Mouse (Mus musculus): ENCODE data around the gene Rnase9. TPM values are rescaled to one million over a fixed set of nuclear protein-coding genes. Genes with fewer than 3 reads are reported as not detected.

Rnase9 gene
- polyA plus RNA-seq, 2 experiments, result not detected

DNA sequence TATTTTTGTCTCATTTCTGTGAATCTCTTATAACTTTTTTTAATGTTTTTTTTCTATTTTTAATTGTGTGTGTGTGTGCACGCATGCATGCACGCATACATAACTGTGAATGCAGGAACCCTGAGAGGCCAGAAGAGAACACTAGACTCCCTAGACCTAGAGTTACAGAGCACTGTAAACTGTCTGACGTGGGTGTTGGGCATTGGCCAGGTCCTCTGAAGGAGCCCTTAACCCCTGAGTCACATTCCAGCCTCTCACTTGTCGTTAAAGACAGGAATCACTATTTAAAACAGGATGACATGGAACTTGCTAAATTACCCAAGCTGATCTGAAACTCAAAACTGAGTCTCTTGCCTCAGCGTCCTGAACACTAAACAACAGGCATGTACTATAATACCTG lies 10.3 kb upstream of the Rnase9 start:
- no peak overlapping the region for H3K4me3 ChIP-seq (ENCODE audit: insufficient read depth in 1 of 2, low read depth in 2 of 2, low read length in 2 of 2)
- TF ChIP-seq CTCF (IDR thresholded peaks at IDR 0.05; ENCODE audit: low read depth), result no peak
- no peak for TF ChIP-seq EP300 (IDR thresholded peaks at IDR 0.05; ENCODE audit: low read depth)
- 58% methylated on average over 5 of the region's 5 CpGs for WGBS (ENCODE audit: insufficient replicate concordance)
- H3K27ac ChIP-seq, result no peak overlapping the region
- H3K27me3 ChIP-seq (ENCODE audit: control insufficient read depth, insufficient read depth, low read length), result no peaks in the 10 kb centered on the region
- ATAC-seq (ENCODE audit: insufficient read depth) (no peak), DNase-seq (ENCODE audit: low read depth in 3 of 3, low spot score in 3 of 3) (no peak)
- peaks cover 0 to 5% of the 10 kb centered on the region in 2 experiments; a peak in 2 of 4 replicates for H3K4me1 ChIP-seq (replicated peaks; ENCODE audit: control insufficient read depth in 2 of 2, insufficient read depth in 2 of 2, low read length in 1 of 2)
- H3K9ac ChIP-seq (replicated peaks), result no peak overlapping the region
- no peak overlapping the region for H3K4me2 ChIP-seq (ENCODE audit: low read depth)
- no peaks in the 10 kb centered on the region for H3K9me3 ChIP-seq (ENCODE audit: control insufficient read depth, low read length)
- H3K36me3 ChIP-seq (replicated peaks; ENCODE audit: control insufficient read depth, insufficient read depth, low read depth), result no peaks in the 10 kb centered on the region

DNA sequence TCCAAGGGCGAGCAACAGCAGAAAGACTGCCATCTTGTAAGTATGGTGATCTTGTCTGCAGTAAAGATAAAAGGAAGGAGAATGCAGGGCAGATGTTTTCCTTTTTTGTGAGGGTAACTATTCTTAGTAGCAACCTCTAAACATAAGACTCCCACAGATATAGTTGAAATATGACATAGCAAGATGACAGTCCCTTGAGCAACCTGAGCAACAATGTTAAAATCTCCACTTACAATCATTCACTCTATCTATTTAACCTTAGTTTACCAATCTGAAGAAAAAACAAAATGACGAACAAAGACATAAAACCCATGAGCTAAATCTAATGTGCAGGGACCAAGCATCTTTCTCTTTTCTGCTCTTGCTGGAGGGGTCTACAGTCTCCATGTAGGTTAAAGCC lies 8.4 kb upstream of the Rnase9 start, which contains the start of gene Rnase11:
Rnase11 (minus strand) TSS at position 101 of the 400 bp plus-strand sequence.
- Histone ChIP-seq H3K9me3 (ENCODE audit: control insufficient read depth, low read length) (no peaks in the 10 kb centered on the region), H3K36me3 (replicated peaks; ENCODE audit: control insufficient read depth, insufficient read depth, low read depth) (no peaks in the 10 kb centered on the region), H3K27ac (no peak within 1 kb of the TSS), H3K4me3 (ENCODE audit: insufficient read depth in 1 of 2, low read depth in 2 of 2, low read length in 2 of 2) (no peak within 1 kb of the TSS), H3K9ac (replicated peaks) (no peak within 1 kb of the TSS), H3K4me2 (ENCODE audit: low read depth) (no peak within 1 kb of the TSS), H3K27me3 (ENCODE audit: control insufficient read depth, insufficient read depth, low read length) (no peaks in the 10 kb centered on the region), H3K4me1 (replicated peaks; ENCODE audit: control insufficient read depth in 2 of 2, insufficient read depth in 2 of 2, low read length in 1 of 2) (peaks cover 0 to 5% of the 10 kb centered on the region in 2 experiments; a peak in 2 of 4 replicates)
- ATAC-seq (ENCODE audit: insufficient read depth) (no peak), DNase-seq (ENCODE audit: low read depth in 3 of 3, low spot score in 3 of 3) (no peak)
- TF ChIP-seq EP300 (IDR thresholded peaks at IDR 0.05; ENCODE audit: low read depth) (no peak), CTCF (IDR thresholded peaks at IDR 0.05; ENCODE audit: low read depth) (no peak)
- 42% methylated on average over 2 of the region's 2 CpGs for WGBS (ENCODE audit: insufficient replicate concordance)

DNA sequence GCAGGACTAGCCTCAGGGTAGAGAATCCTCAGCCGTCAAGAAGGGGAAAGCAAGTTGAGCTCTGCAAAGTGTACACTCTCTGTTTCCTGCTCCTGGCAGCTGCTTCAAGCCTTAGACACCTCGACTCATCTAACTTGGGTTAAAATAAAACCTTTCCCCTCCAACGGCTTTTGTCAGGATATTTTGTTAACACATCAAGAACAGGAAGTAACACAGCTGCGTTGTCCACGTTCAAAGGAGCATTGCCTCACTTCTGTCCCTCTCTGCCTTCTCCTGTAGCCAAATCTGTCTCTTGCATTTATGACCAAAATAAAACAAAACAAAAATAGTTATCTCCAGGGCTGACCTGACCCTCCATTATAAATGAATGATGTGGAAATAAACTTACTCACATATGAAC lies 6.2 kb upstream of the Rnase9 start:
- ATAC-seq (ENCODE audit: insufficient read depth), result no peak

DNA sequence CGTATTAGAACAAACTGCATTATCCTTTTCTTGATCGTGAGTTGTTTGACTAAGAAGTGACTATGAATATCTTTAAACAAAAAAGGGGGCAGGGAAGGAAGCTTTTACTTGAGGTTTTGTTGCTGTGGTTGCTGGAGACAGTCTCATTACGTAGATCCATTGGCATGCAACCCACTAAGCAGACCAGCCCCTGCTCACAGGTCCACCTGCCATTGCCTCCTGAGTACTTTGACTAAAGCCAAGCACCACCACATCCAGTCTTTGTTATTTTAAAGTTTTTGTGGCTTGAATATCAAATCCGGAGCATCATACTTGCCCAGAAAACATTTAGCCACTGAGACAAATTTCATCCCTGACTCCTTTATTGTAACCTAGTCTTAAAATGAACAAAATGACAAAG lies 5.5 kb downstream of the Rnase9 start:
- Histone ChIP-seq H3K27me3 (ENCODE audit: control insufficient read depth, insufficient read depth, low read length) (no peaks in the 10 kb centered on the region), H3K4me3 (ENCODE audit: insufficient read depth in 1 of 2, low read depth in 2 of 2, low read length in 2 of 2) (no peak overlapping the region), H3K9ac (replicated peaks) (no peak overlapping the region), H3K27ac (no peak overlapping the region), H3K4me2 (ENCODE audit: low read depth) (no peak overlapping the region), H3K4me1 (replicated peaks; ENCODE audit: control insufficient read depth in 2 of 2, insufficient read depth in 2 of 2, low read length in 1 of 2) (peaks cover 0 to 1% of the 10 kb centered on the region in 2 experiments; a peak in 1 of 4 replicates), H3K36me3 (replicated peaks; ENCODE audit: control insufficient read depth, insufficient read depth, low read depth) (no peaks in the 10 kb centered on the region), H3K9me3 (ENCODE audit: control insufficient read depth, low read length) (no peaks in the 10 kb centered on the region)
- 54% methylated on average over 4 of the region's 4 CpGs for WGBS (ENCODE audit: insufficient replicate concordance)
- no peak for DNase-seq (ENCODE audit: low read depth in 3 of 3, low spot score in 3 of 3)
- no peak for TF ChIP-seq CTCF (IDR thresholded peaks at IDR 0.05; ENCODE audit: low read depth)
- TF ChIP-seq EP300 (IDR thresholded peaks at IDR 0.05; ENCODE audit: low read depth), result no peak
- no peak for ATAC-seq (ENCODE audit: insufficient read depth)

More for the DNA sequence above, 6.2 kb upstream of the Rnase9 start:
- Histone ChIP-seq H3K9ac (replicated peaks) (no peak overlapping the region), H3K4me2 (ENCODE audit: low read depth) (no peak overlapping the region), H3K27ac (no peak overlapping the region), H3K4me3 (ENCODE audit: insufficient read depth in 1 of 2, low read depth in 2 of 2, low read length in 2 of 2) (no peak overlapping the region), H3K4me1 (replicated peaks; ENCODE audit: control insufficient read depth in 2 of 2, insufficient read depth in 2 of 2, low read length in 1 of 2) (no peaks in the 10 kb centered on the region), H3K27me3 (ENCODE audit: control insufficient read depth, insufficient read depth, low read length) (no peaks in the 10 kb centered on the region), H3K36me3 (replicated peaks; ENCODE audit: control insufficient read depth, insufficient read depth, low read depth) (no peaks in the 10 kb centered on the region), H3K9me3 (ENCODE audit: control insufficient read depth, low read length) (no peaks in the 10 kb centered on the region)
- 11% methylated on average over 5 of the region's 5 CpGs for WGBS (ENCODE audit: insufficient replicate concordance)
- DNase-seq (ENCODE audit: low read depth in 3 of 3, low spot score in 3 of 3), result no peak
- TF ChIP-seq CTCF (IDR thresholded peaks at IDR 0.05; ENCODE audit: low read depth), result no peak
- TF ChIP-seq EP300 (IDR thresholded peaks at IDR 0.05; ENCODE audit: low read depth), result no peak

DNA sequence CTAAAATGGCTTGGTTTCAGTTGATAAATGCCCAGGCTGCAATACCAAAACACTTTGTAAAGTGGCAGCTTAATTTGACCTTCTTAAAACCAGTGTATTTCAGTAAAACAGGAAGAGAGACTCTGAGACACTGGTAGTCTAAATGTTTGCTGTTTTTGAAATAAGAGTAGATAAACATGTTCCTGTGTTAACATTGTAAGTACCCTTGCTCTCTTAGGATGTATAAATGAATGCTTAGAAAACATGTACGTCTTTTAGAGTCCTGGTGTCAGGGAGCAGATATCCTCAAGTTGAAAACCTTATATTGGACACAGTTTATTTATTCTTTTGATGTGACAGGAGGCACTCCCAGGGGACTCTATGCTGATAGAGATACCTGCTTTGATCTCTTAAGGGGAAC lies 6.5 kb downstream of the Rnase9 start:
- ATAC-seq (ENCODE audit: insufficient read depth) (no peak), DNase-seq (ENCODE audit: low read depth in 3 of 3, low spot score in 3 of 3) (no peak)
- no peaks in the 10 kb centered on the region for H3K9me3 ChIP-seq (ENCODE audit: control insufficient read depth, low read length)
- no peak overlapping the region for H3K27ac ChIP-seq
- 50% methylated on average over 1 of the region's 1 CpGs for WGBS (ENCODE audit: insufficient replicate concordance)
- no peaks in the 10 kb centered on the region for H3K36me3 ChIP-seq (replicated peaks; ENCODE audit: control insufficient read depth, insufficient read depth, low read depth)
- no peaks in the 10 kb centered on the region for H3K27me3 ChIP-seq (ENCODE audit: control insufficient read depth, insufficient read depth, low read length)
- TF ChIP-seq CTCF (IDR thresholded peaks at IDR 0.05; ENCODE audit: low read depth) (no peak), EP300 (IDR thresholded peaks at IDR 0.05; ENCODE audit: low read depth) (no peak)
- H3K4me1 ChIP-seq (replicated peaks; ENCODE audit: control insufficient read depth in 2 of 2, insufficient read depth in 2 of 2, low read length in 1 of 2), result peaks cover 0 to 1% of the 10 kb centered on the region in 2 experiments; a peak in 1 of 4 replicates
- no peak overlapping the region for H3K4me3 ChIP-seq (ENCODE audit: insufficient read depth in 1 of 2, low read depth in 2 of 2, low read length in 2 of 2)
- no peak overlapping the region for H3K9ac ChIP-seq (replicated peaks)
- H3K4me2 ChIP-seq (ENCODE audit: low read depth), result no peak overlapping the region
